In the genomic region with DNA sequence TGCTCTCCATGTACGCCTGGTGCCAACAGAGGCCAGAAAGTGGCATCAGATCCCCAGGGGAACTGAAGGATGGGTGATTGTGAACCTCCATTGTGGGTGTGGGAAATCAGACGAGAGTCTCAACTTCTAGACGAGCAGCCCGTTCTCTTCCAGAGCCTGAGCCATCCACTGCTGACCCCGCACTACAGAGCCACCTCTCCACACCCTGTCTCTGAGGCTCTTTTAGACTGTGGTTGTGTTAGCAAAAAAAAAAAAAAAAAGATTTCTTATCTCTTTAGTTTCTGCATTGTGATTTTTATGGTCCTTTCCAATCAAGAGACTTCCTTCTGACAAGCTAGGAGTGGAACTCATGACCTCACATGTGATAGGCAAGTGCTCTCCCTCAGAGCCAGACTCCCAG, we compare ENCODE assay signal across 24 mouse cellular contexts. TPM values are rescaled to one million over a fixed set of nuclear protein-coding genes. Genes with fewer than 3 reads are reported as not detected.
DNase-seq lines count a peak whose midpoint lies in the region; ATAC-seq and TF ChIP-seq lines count a peak whose summit lies in the region.
"Had no signal": no experiment of that assay in that cellular context is flagged by ENCODE, and none has a peak within 500 bp of the region (broad histone marks: within the 10 kb centered on the region; RNA-seq: fewer than 3 reads in every experiment).

No protein-coding gene starts in this region.

- no peak overlapping the region for H3K4me2 ChIP-seq in intestine, embryonic 15.5 days (replicated peaks)
- no peak overlapping the region for H3K4me2 ChIP-seq in intestine, postnatal 0 days (replicated peaks; ENCODE audit: low read depth)
- H3K4me2 ChIP-seq in heart, embryonic 11.5 days: no peak overlapping the region
- H3K4me2 ChIP-seq: embryonic facial prominence, embryonic 13.5 days; embryonic facial prominence, embryonic 15.5 days; forebrain, embryonic 12.5 days had no signal

- peak; percentile 76 for ATAC-seq in intestine, embryonic 15.5 days
- ATAC-seq in intestine, postnatal 0 days: peak; percentile 44
- no peak for ATAC-seq in heart, embryonic 11.5 days (replicated peaks; ENCODE audit: insufficient number of reproducible peaks, low FRiP score, low TSS enrichment)
- ATAC-seq: activated CD4-positive, CD25-positive, alpha-beta regulatory T cell, adult 4 months; forebrain, embryonic 14.5 days; forebrain, embryonic 16.5 days; Patski had no signal

- peak overlapping the region; percentile 73 for H3K27ac ChIP-seq in intestine, embryonic 15.5 days
- H3K27ac ChIP-seq in intestine, postnatal 0 days (ENCODE audit: low read depth, low read length): peak overlapping the region; percentile 68
- no peak overlapping the region for H3K27ac ChIP-seq in limb, embryonic 10.5 days
- no peak overlapping the region for H3K27ac ChIP-seq in heart, embryonic 11.5 days (ENCODE audit: low read depth, low read length)
- H3K27ac ChIP-seq: embryonic facial prominence, embryonic 13.5 days; embryonic facial prominence, embryonic 15.5 days; forebrain, embryonic 10.5 days; forebrain, embryonic 12.5 days had no signal

- H3K27me3 ChIP-seq in intestine, embryonic 15.5 days (replicated peaks): no peaks in the 10 kb centered on the region
- no peaks in the 10 kb centered on the region for H3K27me3 ChIP-seq in intestine, postnatal 0 days (replicated peaks; ENCODE audit: control insufficient read depth, insufficient read depth, low read length)
- H3K27me3 ChIP-seq in limb, embryonic 10.5 days (ENCODE audit: low read depth, poor library complexity, severe bottlenecking): no peaks in the 10 kb centered on the region
- H3K27me3 ChIP-seq in heart, embryonic 11.5 days (ENCODE audit: control insufficient read depth, insufficient read depth, low read length): no peaks in the 10 kb centered on the region
- H3K27me3 ChIP-seq: embryonic facial prominence, embryonic 13.5 days; embryonic facial prominence, embryonic 15.5 days; forebrain, embryonic 12.5 days; Patski had no signal

- H3K9ac ChIP-seq in intestine, embryonic 15.5 days: no peak overlapping the region
- no peak overlapping the region for H3K9ac ChIP-seq in intestine, postnatal 0 days (ENCODE audit: low read depth, low read length)
- no peak overlapping the region for H3K9ac ChIP-seq in heart, embryonic 11.5 days (ENCODE audit: low read depth, low read length)
- H3K9ac ChIP-seq: embryonic facial prominence, embryonic 13.5 days; embryonic facial prominence, embryonic 15.5 days; forebrain, embryonic 12.5 days had no signal

- 0 out of 2 replicates have a peak, but pooled peaks cover 18% of the 10 kb centered on the region for H3K36me3 ChIP-seq in intestine, embryonic 15.5 days
- H3K36me3 ChIP-seq in intestine, postnatal 0 days (ENCODE audit: control insufficient read depth, insufficient read depth): peaks cover 60% of the 10 kb centered on the region
- H3K36me3 ChIP-seq in limb, embryonic 10.5 days: peaks cover 45% of the 10 kb centered on the region
- no peaks in the 10 kb centered on the region for H3K36me3 ChIP-seq in heart, embryonic 11.5 days (ENCODE audit: control insufficient read depth, insufficient read depth, low read length)

- no peak for TF ChIP-seq CTCF in intestine, postnatal 0 days (IDR thresholded peaks at IDR 0.05; ENCODE audit: low read depth)

- no peak overlapping the region for H3K4me3 ChIP-seq in intestine, embryonic 15.5 days (replicated peaks)
- H3K4me3 ChIP-seq in intestine, postnatal 0 days (ENCODE audit: low read depth, low read length): no peak overlapping the region
- H3K4me3 ChIP-seq in limb, embryonic 10.5 days: no peak overlapping the region
- H3K4me3 ChIP-seq in heart, embryonic 11.5 days (ENCODE audit: low read depth, low read length): no peak overlapping the region
- H3K4me3 ChIP-seq: embryonic facial prominence, embryonic 13.5 days; embryonic facial prominence, embryonic 15.5 days; erythroblast, embryonic 14.5 days; forebrain, embryonic 10.5 days; forebrain, embryonic 12.5 days had no signal

- intact Hi-C loops in gastrocnemius, postnatal 36 days (cut with DNase I): no loop called here

- 0 out of 2 replicates have a peak, but pooled peaks cover 3% of the 10 kb centered on the region for H3K4me1 ChIP-seq in intestine, embryonic 15.5 days (replicated peaks)
- H3K4me1 ChIP-seq in intestine, postnatal 0 days (replicated peaks; ENCODE audit: control insufficient read depth, insufficient read depth, low read length): no peaks in the 10 kb centered on the region
- H3K4me1 ChIP-seq in limb, embryonic 10.5 days: 0 out of 2 replicates have a peak, but pooled peaks cover 3% of the 10 kb centered on the region
- peaks cover 2% of the 10 kb centered on the region; the same call in 1 of the 2 replicates for H3K4me1 ChIP-seq in heart, embryonic 11.5 days (ENCODE audit: control insufficient read depth, insufficient read depth, low read length)
- H3K4me1 ChIP-seq: embryonic facial prominence, embryonic 13.5 days; embryonic facial prominence, embryonic 15.5 days; forebrain, embryonic 10.5 days; forebrain, embryonic 12.5 days had no signal

- H3K9me3 ChIP-seq in intestine, embryonic 15.5 days: no peaks in the 10 kb centered on the region
- H3K9me3 ChIP-seq in intestine, postnatal 0 days (ENCODE audit: control insufficient read depth): no peaks in the 10 kb centered on the region
- no peaks in the 10 kb centered on the region for H3K9me3 ChIP-seq in limb, embryonic 10.5 days (replicated peaks)
- H3K9me3 ChIP-seq in heart, embryonic 11.5 days (replicated peaks; ENCODE audit: control insufficient read depth, low read length): no peaks in the 10 kb centered on the region
- H3K9me3 ChIP-seq: embryonic facial prominence, embryonic 13.5 days; embryonic facial prominence, embryonic 15.5 days; forebrain, embryonic 10.5 days; forebrain, embryonic 12.5 days had no signal

- 67% methylated on average over 5 of the region's 5 CpGs for WGBS in intestine, embryonic 15.5 days
- 44% methylated on average over 5 of the region's 5 CpGs for WGBS in intestine, postnatal 0 days
- WGBS in limb, embryonic 10.5 days: 93% methylated on average over 5 of the region's 5 CpGs
- WGBS in heart, embryonic 11.5 days (ENCODE audit: insufficient replicate concordance): 81% methylated on average over 5 of the region's 5 CpGs

- DNase-seq in limb, embryonic 10.5 days (ENCODE audit: low spot score): no peak
- no peak for DNase-seq in gastrocnemius, postnatal 36 days
- DNase-seq: adrenal gland, adult 8-10 months; adrenal gland, postnatal 14 days; adrenal gland, postnatal 36 days; cerebellum, adult 11-12 months; cerebellum, adult 2 months; cerebellum, adult 9-10 months; cerebellum, postnatal 10 days; cerebellum, postnatal 36 days; embryo, embryonic 11 days had no signal

RNA-seq across cellular contexts. Expression of gene Fuca1, which starts 8.9 kb away (rescaled TPM):
- polyA plus RNA-seq in intestine, embryonic 15.5 days (2015; fragmentation: Nextera tagmentation; extraction: Ambion mirVana): 134 and 154 TPM in 2 replicates
- 717 and 739 TPM in 2 replicates for polyA plus RNA-seq in intestine, postnatal 0 days (2015; fragmentation: Nextera tagmentation; extraction: Ambion mirVana)
- polyA plus RNA-seq in limb, embryonic 10.5 days (2016; fragmentation: Nextera tagmentation; extraction: Ambion mirVana): 42.5 and 52.3 TPM in 2 replicates
- polyA plus RNA-seq in heart, embryonic 11.5 days (2014; fragmentation: Nextera tagmentation; extraction: Ambion mirVana): 42.4 and 46.5 TPM in 2 replicates
- total RNA-seq in gastrocnemius, postnatal 36 days (2021): 10 to 100 TPM; 16.4 to 18.7 TPM

RNA-seq across cellular contexts. Expression of gene Hmgcl, which starts 16.8 kb away (rescaled TPM):
- polyA plus RNA-seq in intestine, embryonic 15.5 days (2015; fragmentation: Nextera tagmentation; extraction: Ambion mirVana): 105 and 113 TPM in 2 replicates
- 232 and 235 TPM in 2 replicates for polyA plus RNA-seq in intestine, postnatal 0 days (2015; fragmentation: Nextera tagmentation; extraction: Ambion mirVana)
- polyA plus RNA-seq in limb, embryonic 10.5 days (2016; fragmentation: Nextera tagmentation; extraction: Ambion mirVana): 68.4 and 78.9 TPM in 2 replicates
- polyA plus RNA-seq in heart, embryonic 11.5 days (2014; fragmentation: Nextera tagmentation; extraction: Ambion mirVana): 75.9 and 84.0 TPM in 2 replicates
- total RNA-seq in gastrocnemius, postnatal 36 days (2021): 10 to 100 TPM; 38.7 to 39.0 TPM

RNA-seq across cellular contexts. Expression of gene Gale, which starts 34.1 kb away (rescaled TPM):
- 82.5 and 108 TPM in 2 replicates for polyA plus RNA-seq in intestine, embryonic 15.5 days (2015; fragmentation: Nextera tagmentation; extraction: Ambion mirVana)
- 99.5 and 131 TPM in 2 replicates for polyA plus RNA-seq in intestine, postnatal 0 days (2015; fragmentation: Nextera tagmentation; extraction: Ambion mirVana)
- polyA plus RNA-seq in limb, embryonic 10.5 days (2016; fragmentation: Nextera tagmentation; extraction: Ambion mirVana): 38.7 and 39.2 TPM in 2 replicates
- polyA plus RNA-seq in heart, embryonic 11.5 days (2014; fragmentation: Nextera tagmentation; extraction: Ambion mirVana): 30.2 and 31.8 TPM in 2 replicates
- total RNA-seq in gastrocnemius, postnatal 36 days (2021): under 1 TPM; 0.49 to 0.69 TPM

RNA-seq across cellular contexts. Expression of gene Cnr2, which starts 34.2 kb away (rescaled TPM):
- 0.28 and 0.42 TPM in 2 replicates for polyA plus RNA-seq in intestine, embryonic 15.5 days (2015; fragmentation: Nextera tagmentation; extraction: Ambion mirVana)
- polyA plus RNA-seq in intestine, postnatal 0 days (2015; fragmentation: Nextera tagmentation; extraction: Ambion mirVana): 0.14 and 0.24 TPM in 2 replicates
- 0.38 and 0.53 TPM in 2 replicates for polyA plus RNA-seq in limb, embryonic 10.5 days (2016; fragmentation: Nextera tagmentation; extraction: Ambion mirVana)
- 0.25 and 0.73 TPM in 2 replicates for polyA plus RNA-seq in heart, embryonic 11.5 days (2014; fragmentation: Nextera tagmentation; extraction: Ambion mirVana)
- under 1 TPM; 0.07 to 0.08 TPM for total RNA-seq in gastrocnemius, postnatal 36 days (2021)
- polyA plus RNA-seq: C2C12; erythroblast, embryonic 14.5 days; forebrain, embryonic 16.5 days had no signal

RNA-seq across cellular contexts. Expression of gene Lypla2, which starts 43.0 kb away (rescaled TPM):
- polyA plus RNA-seq in intestine, embryonic 15.5 days (2015; fragmentation: Nextera tagmentation; extraction: Ambion mirVana): 99.4 and 108 TPM in 2 replicates
- 90.3 and 94.9 TPM in 2 replicates for polyA plus RNA-seq in intestine, postnatal 0 days (2015; fragmentation: Nextera tagmentation; extraction: Ambion mirVana)
- 199 and 214 TPM in 2 replicates for polyA plus RNA-seq in limb, embryonic 10.5 days (2016; fragmentation: Nextera tagmentation; extraction: Ambion mirVana)
- 68.6 and 71.5 TPM in 2 replicates for polyA plus RNA-seq in heart, embryonic 11.5 days (2014; fragmentation: Nextera tagmentation; extraction: Ambion mirVana)
- 10 to 100 TPM; 22.8 to 27.2 TPM for total RNA-seq in gastrocnemius, postnatal 36 days (2021)

Comparison
In these comparisons a context has a peak if more than half of its experiments do, and no peak if none do; other contexts are left out.
1. H3K27ac ChIP-seq: peak in intestine, embryonic 15.5 days (single experiment) and intestine, postnatal 0 days (single experiment); none in limb, embryonic 10.5 days (single experiment) and heart, embryonic 11.5 days (single experiment).